Mouse (Mus musculus) forebrain, postnatal 0 days (tissue): ENCODE data around the gene Trmt10a. TPM values are rescaled to one million over a fixed set of nuclear protein-coding genes. Genes with fewer than 3 reads are reported as not detected.

Experiments used
- ATAC-seq: fragments of 200-750 bp; cut with Nextera tagmentation; 2 replicates; pipeline ENCODE4 v1.8.0; 2017; ENCODE audit warnings: mild to moderate bottlenecking, moderate library complexity
- DNase-seq: peaks from one replicate; pipeline ENCODE4 v3.0.0-alpha.2; 2015
- H3K27ac ChIP-seq: fragments of 300-500 bp; sonication (generic); 2 replicates; pipeline ENCODE4 v1.5.1; 2014; ENCODE audit warnings: low read depth, mild to moderate bottlenecking, antibody characterized with exemption, low read length, moderate library complexity, mixed read lengths
- H3K27me3 ChIP-seq: fragments of 300-500 bp; sonication (generic); 2 replicates; pipeline ENCODE4 v1.6.1; 2014; ENCODE audit warnings: mild to moderate bottlenecking, low read length, mixed read lengths; ENCODE audit not compliant: insufficient read depth
- H3K36me3 ChIP-seq: fragments of 300-500 bp; sonication (generic); 2 replicates; pipeline ENCODE4 v1.6.1; 2014; ENCODE audit warnings: mild to moderate bottlenecking, moderate library complexity; ENCODE audit not compliant: insufficient read depth
- H3K4me1 ChIP-seq: fragments of 300-500 bp; sonication (generic); 2 replicates; pipeline ENCODE4 v1.6.1; 2014; ENCODE audit warnings: antibody characterized with exemption; ENCODE audit not compliant: insufficient read depth
- H3K4me2 ChIP-seq: fragments of 300-500 bp; sonication (generic); 2 replicates; pipeline ENCODE4 v1.6.1; 2014; ENCODE audit warnings: low read depth, mild to moderate bottlenecking, moderate library complexity
- H3K4me3 ChIP-seq: fragments of 300-500 bp; sonication (generic); 2 replicates; pipeline ENCODE4 v1.5.1; 2014; ENCODE audit warnings: low read depth, low read length, mixed read lengths
- H3K9ac ChIP-seq: fragments of 300-500 bp; sonication (generic); 2 replicates; pipeline ENCODE4 v1.6.1; 2014; ENCODE audit warnings: mild to moderate bottlenecking
- H3K9me3 ChIP-seq: fragments of 300-500 bp; sonication (generic); 2 replicates; pipeline ENCODE4 v1.6.1; 2016; ENCODE audit warnings: low read length
- CTCF ChIP-seq: sonication (generic); IDR thresholded peaks from 2 replicates; pipeline ENCODE4 v1.5.1; 2016; ENCODE audit warnings: antibody characterized with exemption, control low read depth, low read depth
- WGBS: fragments of 180-500 bp; shearing (Covaris S2); extraction: QIAGEN DNeasy Blood & Tissue Kit; methylation state at CpG from one replicate; pipeline ENCODE4 v1.1.7; 2014; 5-methylcytosine and 5-hydroxymethylcytosine counted together
- polyA plus RNA-seq: library from polyadenylated mRNA; unstranded; fragments of >200 nt; fragmentation: Nextera tagmentation; extraction: Ambion mirVana; gene quantifications from 2 replicates; pipeline ENCODE4 v1.2.1, GENCODE M21; 2015
- total RNA-seq: library from RNA; depleted of rRNA; stranded (reverse); fragments of >200 nt; gene quantifications from 2 replicates; pipeline ENCODE4 v1.2.3, GENCODE M21; 2014

The Trmt10a gene
- total and polyA plus RNA-seq, 2 experiments from 2014 or later: 6.2 to 7.2 TPM

DNA sequence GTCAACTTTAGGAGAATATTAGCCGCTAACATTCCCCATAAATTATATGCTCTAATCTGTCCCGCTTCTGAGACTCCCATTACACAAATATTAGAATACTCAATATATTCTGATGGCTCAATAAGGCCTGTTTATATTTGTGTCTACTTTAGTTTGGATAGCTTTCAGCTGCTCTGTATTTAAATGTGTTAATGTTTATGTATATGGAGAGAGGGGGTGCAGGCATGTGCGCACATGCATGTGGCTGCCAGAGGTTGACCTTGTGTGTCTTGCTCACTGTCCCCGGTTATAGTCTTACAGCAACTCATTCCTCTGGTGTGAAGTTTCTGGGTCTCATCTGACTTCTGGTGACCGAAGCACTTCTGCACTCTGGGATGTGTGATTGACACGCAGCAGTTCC, 32.3 kb downstream of the Trmt10a start:
- Histone ChIP-seq H3K27me3 (no peaks in the 10 kb centered on the region), H3K27ac (no peak overlapping the region), H3K4me1 (no peaks in the 10 kb centered on the region), H3K4me2 (no peak overlapping the region), H3K9me3 (no peaks in the 10 kb centered on the region), H3K4me3 (no peak overlapping the region), H3K36me3 (no peaks in the 10 kb centered on the region), H3K9ac (no peak overlapping the region)
- DNase-seq (no peak), ATAC-seq (no peak)
- TF ChIP-seq CTCF: no peak
- 94% methylated on average over 6 of the region's 6 CpGs for WGBS

DNA sequence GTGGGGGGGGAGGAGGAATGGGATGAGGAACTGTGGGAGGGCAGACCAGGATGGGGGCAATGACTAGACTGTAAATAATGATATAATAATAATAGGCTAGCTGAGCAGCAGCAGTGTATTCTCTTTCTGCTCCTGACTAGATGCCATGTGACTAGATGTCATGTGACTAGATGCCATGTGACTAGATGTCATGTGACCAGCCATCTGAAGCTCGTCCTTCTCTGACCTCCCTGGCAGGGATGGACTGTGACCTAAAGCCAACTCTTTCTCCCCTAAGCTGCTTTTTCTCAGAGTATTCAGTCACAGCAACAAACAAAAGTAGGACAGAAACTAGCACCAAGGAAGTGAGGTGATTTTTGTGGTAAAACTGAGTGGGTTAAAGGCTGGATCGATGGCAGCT, 38.8 kb downstream of the Trmt10a start:
- Histone ChIP-seq H3K4me3 (no peak overlapping the region), H3K9me3 (no peaks in the 10 kb centered on the region), H3K9ac (no peak overlapping the region), H3K27me3 (no peaks in the 10 kb centered on the region), H3K27ac (no peak overlapping the region), H3K36me3 (no peaks in the 10 kb centered on the region), H3K4me2 (no peak overlapping the region), H3K4me1 (no peaks in the 10 kb centered on the region)
- ATAC-seq: no peak
- WGBS: 91% methylated on average over 2 of the region's 2 CpGs
- no peak for TF ChIP-seq CTCF
- no peak for DNase-seq

DNA sequence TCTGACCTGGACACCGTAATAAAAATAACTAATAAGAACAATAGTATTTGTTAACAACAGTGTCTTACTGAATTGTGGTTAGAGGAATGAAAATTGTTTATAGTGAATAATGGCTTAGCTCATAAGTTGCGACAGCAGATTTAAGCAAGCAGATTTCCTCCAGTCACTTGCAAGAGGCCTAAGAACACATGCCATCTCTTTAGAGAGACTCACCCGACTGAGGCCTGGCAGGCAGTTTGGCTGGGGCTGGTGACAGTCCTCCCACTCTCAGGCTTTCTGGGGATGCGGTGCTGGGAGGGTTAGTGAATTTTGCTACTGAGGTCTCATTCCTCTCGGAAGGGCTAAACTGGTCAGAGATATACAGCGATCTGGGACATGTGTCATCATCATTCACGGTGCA, 40.1 kb downstream of the Trmt10a start:
- no peaks in the 10 kb centered on the region for H3K27me3 ChIP-seq
- H3K36me3 ChIP-seq: no peaks in the 10 kb centered on the region
- DNase-seq (no peak), ATAC-seq (no peak)
- H3K4me1 ChIP-seq: no peaks in the 10 kb centered on the region
- TF ChIP-seq CTCF: no peak
- no peak overlapping the region for H3K4me3 ChIP-seq
- no peak overlapping the region for H3K4me2 ChIP-seq
- 83% methylated on average over 7 of the region's 7 CpGs for WGBS
- no peaks in the 10 kb centered on the region for H3K9me3 ChIP-seq
- no peak overlapping the region for H3K9ac ChIP-seq
- no peak overlapping the region for H3K27ac ChIP-seq

DNA sequence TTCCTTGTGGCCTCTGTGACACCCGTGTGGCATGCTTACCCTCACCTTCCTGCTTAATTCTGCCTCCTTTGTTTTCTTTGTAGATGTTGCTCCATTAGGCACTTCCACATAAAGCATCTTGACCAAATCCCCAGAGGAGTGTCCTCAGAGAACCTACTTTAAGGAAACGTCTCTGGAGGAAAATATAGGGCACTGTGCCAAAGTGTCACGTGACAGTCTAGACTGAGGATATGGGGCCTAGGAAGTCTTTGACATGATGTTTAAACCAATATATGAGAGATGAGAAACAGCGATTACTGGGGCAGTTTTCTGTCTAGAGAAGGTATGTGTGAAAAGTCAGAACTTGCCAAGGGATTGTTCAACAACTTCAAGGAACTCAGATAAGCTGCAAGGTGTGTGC, 42.0 kb downstream of the Trmt10a start:
- H3K9ac ChIP-seq: no peak overlapping the region
- DNase-seq: no peak

DNA sequence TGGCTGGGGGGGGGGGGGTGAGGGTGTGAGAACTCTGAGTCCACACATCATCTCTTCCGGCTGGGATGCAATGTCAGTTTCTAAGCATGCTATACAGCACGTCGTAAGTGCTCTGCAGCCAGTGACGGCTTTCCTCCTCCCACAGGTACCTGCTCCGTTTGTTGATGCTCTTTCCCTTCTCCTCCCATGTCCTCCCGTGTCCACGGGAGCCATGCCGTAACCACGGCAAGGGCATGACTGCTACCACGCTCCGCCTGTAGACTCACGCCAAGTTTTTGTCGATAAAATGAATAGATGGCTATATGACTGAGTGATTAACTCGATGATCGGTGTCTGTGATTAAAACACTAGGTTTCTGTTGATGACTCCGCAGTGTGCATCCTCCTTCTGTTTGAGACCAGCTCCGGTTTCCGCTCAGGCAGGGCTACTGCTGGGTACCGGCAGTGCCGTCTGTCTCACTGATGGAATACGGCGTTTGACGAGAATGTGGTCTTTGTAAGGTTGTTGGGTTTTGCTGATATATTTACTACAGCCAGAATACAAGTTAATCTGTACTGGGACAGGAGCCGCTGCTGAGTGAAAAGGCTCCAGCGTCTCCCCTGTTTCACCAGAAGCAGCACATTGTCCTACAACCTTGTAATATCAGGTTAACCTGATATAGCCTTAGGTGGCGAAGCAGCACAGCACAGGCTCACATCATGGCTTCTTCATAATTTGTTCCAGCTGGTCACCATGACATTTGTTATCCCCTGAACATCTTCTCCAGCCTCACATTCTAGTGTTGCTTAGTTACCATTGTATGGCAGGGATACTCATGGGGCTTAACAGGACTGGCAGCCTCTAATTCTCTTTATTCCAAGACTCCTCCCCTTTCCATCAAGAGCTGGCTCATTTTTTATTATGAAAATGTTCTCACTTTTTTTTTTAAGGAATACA, 43.0 kb downstream of the Trmt10a start:
- H3K36me3 ChIP-seq: no peaks in the 10 kb centered on the region
- no peak overlapping the region for H3K9ac ChIP-seq
- no peak for DNase-seq
- H3K9me3 ChIP-seq: no peaks in the 10 kb centered on the region
- H3K27me3 ChIP-seq: no peaks in the 10 kb centered on the region
- H3K4me3 ChIP-seq: no peak overlapping the region
- no peak overlapping the region for H3K4me2 ChIP-seq
- no peaks in the 10 kb centered on the region for H3K4me1 ChIP-seq
- WGBS: 90% methylated on average over 26 of the region's 26 CpGs
- H3K27ac ChIP-seq: no peak overlapping the region
- ATAC-seq: peak; percentile 47; the same call in 1 of the 2 replicates
- no peak for TF ChIP-seq CTCF

More for the DNA sequence above, 42.0 kb downstream of the Trmt10a start:
- Histone ChIP-seq H3K36me3 (no peaks in the 10 kb centered on the region), H3K27me3 (no peaks in the 10 kb centered on the region), H3K9me3 (no peaks in the 10 kb centered on the region), H3K4me2 (no peak overlapping the region), H3K4me1 (no peaks in the 10 kb centered on the region), H3K27ac (no peak overlapping the region), H3K4me3 (no peak overlapping the region)
- WGBS: 56% methylated on average over 4 of the region's 4 CpGs
- no peak for ATAC-seq
- TF ChIP-seq CTCF: no peak

DNA sequence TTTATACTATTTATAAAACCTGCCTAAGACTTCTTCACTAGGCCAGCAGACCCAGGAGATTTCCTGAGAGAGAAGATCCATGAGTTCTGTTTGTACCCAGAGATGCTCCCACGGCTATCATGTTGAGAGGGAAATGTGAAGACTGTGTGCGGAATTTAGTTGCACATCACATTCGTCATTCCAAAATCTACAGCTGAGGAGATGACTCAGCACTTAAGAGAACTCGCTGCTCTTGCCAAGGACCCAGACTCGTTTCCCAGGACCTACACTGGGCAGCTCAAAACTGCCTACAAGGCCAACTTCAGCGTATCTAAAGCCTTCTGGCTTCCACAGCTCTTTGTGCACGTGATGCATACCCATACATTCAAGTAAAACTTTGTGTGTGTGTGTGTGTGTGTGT, 49.0 kb downstream of the Trmt10a start:
- Histone ChIP-seq H3K36me3 (no peaks in the 10 kb centered on the region), H3K4me1 (no peaks in the 10 kb centered on the region), H3K4me2 (no peak overlapping the region), H3K9ac (no peak overlapping the region), H3K9me3 (no peaks in the 10 kb centered on the region), H3K27me3 (no peaks in the 10 kb centered on the region), H3K27ac (no peak overlapping the region), H3K4me3 (no peak overlapping the region)
- WGBS: 88% methylated on average over 7 of the region's 7 CpGs
- TF ChIP-seq CTCF: no peak
- no peak for DNase-seq
- no peak for ATAC-seq

GRCm38 (mm10) chr3:138193683-138194302, 50.5 kb downstream of the Trmt10a start, which contains the start of gene 4930579F01Rik:
Gene 4930579F01Rik, minus strand, starts transcription at chr3:138193825.
- Histone ChIP-seq H3K4me1 (no peaks in the 10 kb centered on the region), H3K27me3 (no peaks in the 10 kb centered on the region), H3K36me3 (no peaks in the 10 kb centered on the region), H3K9me3 (no peaks in the 10 kb centered on the region), H3K4me2 (no peak within 1 kb of the TSS), H3K27ac (no peak within 1 kb of the TSS), H3K9ac (no peak within 1 kb of the TSS), H3K4me3 (no peak within 1 kb of the TSS)
- DNase-seq (no peak), ATAC-seq (no peak)
- TF ChIP-seq CTCF: no peak
- 87% methylated on average over 15 of the region's 15 CpGs for WGBS
